Mouse (Mus musculus): ENCODE measurements around the gene Wwox.

Wwox gene

GRCm38 (mm10) chr8:115141614-115142013 is 702.2 kb downstream of the Wwox start:
- no peak for DNase-seq

DNA sequence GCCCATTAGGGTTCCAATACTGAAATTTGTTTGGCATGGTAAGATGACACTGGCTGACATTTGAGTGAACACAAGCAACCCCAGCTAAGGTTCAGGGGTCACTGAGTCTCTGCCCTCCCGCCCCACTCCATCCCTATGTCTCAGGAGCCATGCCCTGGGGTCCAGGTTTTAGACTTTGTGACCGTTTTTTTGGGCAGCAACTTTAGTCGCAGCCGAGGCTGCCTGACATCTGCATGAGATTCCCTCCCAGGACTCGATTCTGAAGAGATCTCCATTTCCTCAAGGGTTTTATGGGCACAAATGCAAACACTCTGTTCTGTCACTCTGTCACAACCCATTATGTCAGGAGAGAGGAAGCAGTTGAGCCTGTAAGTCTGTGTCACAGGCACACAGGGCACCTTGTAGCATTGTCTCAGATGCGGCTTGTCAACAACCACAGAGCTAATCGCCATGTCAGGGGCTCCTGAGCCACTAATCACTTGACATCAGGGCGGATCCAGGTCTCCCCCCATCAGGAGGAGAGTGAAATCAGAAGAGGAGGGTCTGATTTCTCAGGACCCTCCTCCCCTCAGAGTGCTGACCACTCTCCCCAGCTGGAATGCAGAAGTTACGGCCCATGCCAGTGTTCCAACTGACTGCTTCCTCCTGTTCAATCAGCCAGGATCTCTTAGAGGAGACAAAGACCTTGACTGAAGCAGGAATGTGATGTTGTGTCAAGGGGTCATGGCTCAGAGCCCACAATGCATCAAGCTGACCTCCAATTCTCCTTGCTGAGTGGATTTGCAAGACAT is 704.3 kb downstream of the Wwox start:
- DNase-seq: peak; percentile 21

GRCm38 (mm10) chr8:115147006-115147405 is 707.6 kb downstream of the Wwox start:
- no peak for DNase-seq

- no peak for DNase-seq
These were observed 711.1 kb downstream of the Wwox start for GRCm38 (mm10) chr8:115150446-115151109.

DNA sequence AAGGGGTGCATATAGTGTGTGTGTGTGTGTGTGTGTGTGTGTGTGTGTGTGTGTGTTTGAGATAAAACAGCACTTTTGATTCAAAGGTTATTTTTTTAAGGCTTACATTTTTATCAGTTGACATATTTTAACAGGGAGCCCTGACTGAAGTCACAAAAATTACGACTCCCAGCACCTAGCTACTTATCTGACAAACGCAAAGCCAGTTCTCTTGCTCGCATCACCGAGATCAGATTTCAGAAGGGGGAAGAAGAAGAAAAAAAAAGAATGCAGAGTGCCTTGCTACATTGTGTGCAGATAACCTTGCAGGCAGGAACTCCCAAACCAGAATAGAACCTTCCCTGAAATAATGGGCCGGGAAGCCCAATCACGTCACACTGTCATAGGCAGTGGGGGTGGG is 712.0 kb downstream of the Wwox start:
- no peak for DNase-seq

- no peak for DNase-seq
These were observed 714.6 kb downstream of the Wwox start for GRCm38 (mm10) chr8:115154096-115154495.

GRCm38 (mm10) chr8:115156142-115156541 is 716.7 kb downstream of the Wwox start:
- DNase-seq: no peak

DNA sequence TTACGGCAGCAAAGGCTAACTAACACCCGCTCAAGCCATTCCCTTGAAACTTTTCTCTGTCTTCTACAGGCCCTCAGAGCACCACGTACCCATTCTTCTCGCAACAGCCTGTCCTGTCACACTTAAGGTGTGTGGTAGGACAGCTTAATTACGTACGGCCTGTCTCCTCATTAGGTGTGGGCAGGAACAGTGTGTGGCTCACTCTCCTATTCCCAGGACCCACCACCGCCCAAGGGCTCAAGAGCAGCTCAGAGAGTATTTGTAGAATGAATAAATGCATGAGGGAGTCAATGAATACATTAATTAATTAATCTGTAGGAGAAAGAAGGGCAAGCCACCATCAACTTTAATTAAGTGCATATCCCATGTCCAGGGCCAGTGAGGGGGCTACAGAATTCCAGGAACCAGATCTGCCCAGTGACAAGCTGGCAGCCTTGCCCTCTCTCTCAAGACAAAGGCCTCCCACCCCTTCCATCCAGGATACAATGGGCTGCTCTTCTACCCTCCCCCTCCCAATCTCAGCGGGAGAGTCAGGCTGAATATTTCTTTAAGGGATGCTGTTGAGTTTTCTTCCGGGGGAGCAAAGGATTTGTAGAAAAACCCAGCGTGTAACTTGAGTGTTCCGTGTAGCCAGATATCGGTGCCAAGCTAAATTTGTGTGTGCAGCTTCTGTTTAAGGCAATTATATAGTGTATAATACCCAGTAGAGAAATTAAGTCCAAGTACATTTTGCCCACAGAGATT is 718.7 kb downstream of the Wwox start:
- DNase-seq: no peak

DNA sequence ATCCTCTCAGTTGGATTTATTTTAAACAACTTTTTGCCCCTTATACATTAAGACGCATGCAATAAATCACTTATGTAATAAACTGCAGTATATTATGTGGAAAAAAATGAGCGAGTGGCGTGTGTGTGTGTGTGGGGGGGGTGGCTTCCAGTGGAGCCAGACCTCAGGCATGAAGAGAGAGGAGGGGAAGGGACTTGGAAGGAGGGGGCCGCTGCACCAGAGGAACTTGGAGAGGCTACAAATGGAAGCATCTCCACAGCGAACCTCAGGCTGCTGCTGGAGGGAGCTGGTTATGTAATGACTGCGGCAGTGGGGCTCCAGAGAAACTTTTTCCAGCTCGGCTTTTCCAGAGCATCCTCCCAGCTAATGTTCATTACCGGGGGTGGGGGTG is 719.3 kb downstream of the Wwox start:
- no peak for DNase-seq

DNA sequence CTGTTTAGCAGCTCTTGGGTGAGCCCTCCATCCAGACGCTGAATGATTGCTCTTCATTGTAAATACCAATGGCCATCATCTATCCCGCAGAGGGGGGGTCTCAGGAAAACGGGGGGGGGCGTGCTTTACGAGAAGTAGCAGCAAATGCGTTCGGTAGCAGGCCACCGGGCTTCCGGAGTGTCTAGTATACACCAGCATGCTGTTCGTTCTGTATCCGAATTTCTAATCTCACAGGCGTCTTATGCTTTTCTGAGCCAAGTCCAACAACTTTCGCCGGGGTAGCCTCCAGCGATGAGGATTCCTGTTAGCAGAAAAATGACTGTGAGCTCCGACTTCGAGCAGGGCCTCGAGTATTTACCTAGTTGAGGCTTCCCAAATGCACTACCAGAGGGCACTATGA is 719.8 kb downstream of the Wwox start:
- no peak for DNase-seq

DNA sequence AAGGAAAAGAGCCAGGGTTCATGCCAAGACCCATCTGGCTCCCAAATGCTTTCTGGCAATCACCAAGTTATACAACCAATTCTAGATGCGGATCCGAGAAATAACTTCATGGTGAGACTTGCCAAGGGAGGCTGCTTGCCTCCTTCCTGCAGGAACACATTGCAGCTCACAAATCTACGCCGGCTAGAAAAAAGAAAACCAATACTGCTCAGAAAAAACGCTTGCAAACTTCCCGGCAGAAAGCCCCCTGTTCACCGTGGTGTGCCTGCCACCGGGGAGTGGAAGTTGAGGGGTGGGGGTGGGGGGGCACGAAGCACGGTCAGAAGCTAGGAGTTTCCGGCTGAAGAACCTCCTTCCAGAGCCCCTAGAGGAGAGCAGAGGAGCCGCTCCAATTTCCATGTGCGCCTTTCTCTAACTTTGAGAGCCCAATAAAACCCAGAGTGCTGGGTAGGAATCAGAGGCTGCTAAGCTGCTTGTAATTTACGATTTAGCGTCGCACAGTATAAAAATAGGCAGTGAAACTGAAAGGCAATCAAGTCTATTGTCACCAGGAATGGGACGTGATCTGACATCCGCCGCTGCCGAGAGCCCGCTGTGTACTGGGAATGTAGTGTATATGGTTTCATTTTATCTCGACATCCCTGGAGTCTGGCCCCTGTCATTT is 720.4 kb downstream of the Wwox start:
- DNase-seq: peak; percentile 39

DNA sequence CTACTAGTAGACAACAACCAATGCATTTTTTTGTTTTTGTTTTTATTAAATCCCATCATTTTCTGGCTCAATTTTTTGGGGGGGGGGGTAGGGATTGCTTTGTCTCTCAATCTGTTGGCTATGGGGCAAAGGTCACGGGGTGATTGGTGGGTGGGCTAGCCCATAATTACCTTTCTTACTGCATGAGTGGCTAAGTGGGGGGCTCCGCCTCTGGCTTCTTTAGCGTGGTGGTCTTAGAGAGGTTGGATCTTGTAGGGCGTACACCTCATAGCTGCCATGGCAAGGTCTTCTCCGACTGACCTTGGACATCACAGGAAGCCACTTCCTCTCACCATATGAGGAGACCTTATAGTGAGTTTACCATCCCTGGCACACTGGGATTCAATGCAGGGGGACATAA is 721.0 kb downstream of the Wwox start:
- no peak for DNase-seq

DNA sequence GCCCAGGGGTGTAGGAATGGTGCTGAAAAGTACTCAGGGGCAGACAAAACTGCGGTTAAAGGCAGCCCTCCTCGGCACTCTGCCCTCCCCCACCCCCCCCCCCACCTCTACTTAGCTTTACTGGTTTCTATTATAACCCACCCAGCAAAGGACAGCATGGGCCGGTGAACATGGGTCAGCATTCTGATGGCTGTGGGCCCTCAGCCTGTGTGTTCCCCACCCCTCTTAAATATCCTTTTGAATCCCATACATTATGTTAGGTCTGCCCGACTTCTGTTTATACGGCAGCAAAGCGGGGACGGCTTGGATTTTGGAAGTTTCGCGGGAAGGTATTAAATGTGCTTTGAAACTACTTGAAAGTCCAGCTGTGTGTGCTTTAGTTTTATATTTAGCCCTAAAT is 722.1 kb downstream of the Wwox start:
- DNase-seq: no peak

DNA sequence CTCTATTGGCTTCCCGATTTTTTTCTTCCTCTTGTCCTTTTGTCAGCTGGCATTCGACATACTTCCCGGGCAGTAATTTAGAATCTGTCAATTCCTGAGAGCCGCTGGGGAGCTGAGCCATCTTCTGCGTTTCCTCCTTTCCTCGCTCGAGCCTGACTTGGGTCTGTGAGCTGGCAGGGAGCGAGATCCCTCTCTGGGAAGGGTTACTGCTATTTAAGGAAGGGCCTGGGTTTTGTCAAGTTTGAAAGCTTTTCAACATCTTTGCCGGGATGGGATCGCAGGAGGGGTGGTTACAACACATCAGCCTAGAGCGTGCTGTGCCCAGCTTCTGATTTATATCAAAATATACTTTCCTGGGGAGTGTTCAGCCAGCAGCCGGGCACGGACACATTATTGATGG is 725.4 kb downstream of the Wwox start:
- DNase-seq: no peak

DNA sequence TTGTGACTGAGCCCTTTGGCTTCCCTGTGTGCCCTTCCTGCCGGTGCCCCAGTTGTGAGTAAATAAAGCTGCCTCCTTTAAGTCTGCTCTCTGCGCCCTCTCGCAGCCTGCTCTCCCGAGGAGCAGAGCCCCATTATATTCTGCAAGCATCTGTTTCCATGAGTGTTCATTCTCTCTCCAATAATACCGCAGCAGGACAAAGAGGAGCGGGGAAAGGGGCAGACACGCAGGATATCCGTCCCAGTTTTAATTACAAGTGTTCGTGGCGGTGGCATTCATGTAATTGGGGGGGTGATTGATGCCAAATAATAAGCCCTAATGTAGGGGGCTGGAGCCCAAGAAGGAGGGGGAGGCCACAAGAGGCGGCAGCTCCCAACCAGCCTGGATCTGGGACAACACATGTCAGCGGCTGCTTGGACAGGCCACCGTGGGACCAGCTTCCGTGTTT is 734.2 kb downstream of the Wwox start:
- DNase-seq: no peak

DNA sequence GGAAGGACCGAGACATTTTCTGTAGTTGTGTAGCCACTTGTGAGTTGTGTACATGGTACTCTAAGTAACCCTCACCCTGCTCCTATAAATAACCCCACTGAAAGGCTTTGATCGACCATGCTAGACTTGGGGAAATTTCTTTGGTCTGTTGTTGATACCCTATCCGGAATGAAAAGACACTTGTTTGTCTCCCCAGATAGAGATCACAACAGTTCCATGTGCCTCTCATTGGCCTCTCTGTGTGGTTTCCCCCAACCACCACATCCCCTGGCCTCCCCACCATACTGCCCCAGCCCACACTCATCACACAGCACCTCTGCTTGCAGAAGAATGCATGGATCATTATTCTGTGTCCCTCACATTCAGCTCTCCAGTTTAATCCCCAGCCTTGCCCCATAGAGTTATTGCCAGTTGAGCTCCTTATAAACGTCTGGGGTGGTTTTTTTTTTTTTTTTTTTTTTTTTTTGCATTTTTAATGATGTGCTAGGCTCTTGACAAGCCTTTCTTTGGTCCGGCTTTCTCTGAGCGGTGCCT is 746.0 kb downstream of the Wwox start:
- no peak for DNase-seq

- DNase-seq: peak; percentile 46
These were observed 746.8 kb downstream of the Wwox start for GRCm38 (mm10) chr8:115186121-115186811.

GRCm38 (mm10) chr8:115186882-115187281 is 747.4 kb downstream of the Wwox start:
- DNase-seq: peak; percentile 40

DNA sequence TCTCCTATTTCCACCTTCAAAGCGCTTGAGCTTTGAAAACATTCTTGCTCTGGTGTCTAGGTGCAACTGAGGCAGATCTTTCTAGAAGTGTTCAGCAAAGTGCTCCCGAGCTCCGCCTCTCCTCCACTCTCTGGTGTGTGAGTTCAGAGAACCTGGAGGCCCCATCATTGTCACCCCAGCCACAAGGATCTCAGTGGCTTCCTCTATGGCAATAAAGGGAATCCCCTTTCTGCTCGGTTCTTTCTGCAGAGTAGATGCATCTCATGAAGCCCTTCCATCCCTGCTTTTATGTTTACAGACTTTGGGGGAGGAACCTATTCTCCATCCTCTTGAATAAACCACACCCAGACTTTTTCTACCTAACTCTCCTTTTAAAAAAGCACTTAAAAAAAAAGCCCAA is 749.0 kb downstream of the Wwox start:
- DNase-seq: no peak

DNA sequence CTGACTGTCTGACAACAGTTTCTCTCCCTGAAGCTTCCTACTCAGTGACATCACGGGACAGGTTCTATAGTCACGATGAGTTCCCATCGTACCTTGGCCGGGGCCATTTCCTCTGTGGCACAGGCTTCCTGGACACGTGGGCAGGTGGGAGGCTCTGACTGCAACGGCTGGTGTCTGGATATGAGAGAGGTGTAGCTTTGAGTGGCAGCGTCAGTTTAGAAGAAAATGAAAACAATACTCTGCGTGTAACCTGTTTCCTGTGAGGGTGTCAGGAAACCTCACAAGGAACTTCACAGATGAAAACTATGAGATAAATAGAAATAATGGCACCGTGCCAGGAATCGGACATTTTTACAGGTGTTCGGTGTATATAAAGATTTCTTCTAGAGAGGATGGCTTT is 750.4 kb downstream of the Wwox start:
- no peak for DNase-seq

DNA sequence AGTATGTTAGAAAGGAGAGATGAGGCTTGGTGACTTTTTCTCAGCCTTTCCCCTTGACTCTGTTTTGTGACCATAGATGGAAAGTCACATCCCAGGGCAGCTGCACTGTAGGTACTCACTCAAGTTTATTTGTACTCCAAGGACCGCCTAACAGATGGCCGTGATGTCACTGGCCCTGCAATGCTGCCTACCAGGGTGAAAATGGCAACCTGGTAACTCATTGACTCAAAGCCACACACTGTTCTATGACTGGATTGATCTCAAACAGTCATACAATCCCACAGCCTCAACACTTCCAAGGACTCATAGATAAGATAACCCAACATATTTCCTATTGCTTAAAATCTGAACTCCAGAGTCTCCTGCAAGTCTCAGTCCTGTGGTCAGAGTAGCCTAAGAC is 754.3 kb downstream of the Wwox start:
- DNase-seq: no peak

DNA sequence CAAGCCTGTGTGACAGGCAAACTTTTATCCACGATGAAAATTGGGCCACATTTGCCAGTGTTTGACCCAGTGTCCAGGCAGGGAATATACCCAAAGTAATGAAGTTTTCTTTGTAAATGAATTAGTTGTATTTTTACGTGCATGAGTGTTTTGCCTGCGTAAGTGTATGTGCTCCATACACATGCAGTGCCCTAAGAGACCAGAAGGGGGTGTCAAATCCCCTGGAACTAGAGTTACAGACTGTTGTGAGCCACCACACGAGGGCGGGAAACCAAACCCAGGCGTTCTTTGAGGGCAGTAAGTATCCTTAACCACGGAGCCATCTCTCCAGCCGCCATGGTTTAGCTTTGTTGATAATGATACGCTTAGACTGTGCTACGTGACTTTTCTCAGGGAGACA is 755.9 kb downstream of the Wwox start:
- no peak for DNase-seq
